Comparison of ENCODE assay signal across 8 mouse cellular contexts in the genomic region with DNA sequence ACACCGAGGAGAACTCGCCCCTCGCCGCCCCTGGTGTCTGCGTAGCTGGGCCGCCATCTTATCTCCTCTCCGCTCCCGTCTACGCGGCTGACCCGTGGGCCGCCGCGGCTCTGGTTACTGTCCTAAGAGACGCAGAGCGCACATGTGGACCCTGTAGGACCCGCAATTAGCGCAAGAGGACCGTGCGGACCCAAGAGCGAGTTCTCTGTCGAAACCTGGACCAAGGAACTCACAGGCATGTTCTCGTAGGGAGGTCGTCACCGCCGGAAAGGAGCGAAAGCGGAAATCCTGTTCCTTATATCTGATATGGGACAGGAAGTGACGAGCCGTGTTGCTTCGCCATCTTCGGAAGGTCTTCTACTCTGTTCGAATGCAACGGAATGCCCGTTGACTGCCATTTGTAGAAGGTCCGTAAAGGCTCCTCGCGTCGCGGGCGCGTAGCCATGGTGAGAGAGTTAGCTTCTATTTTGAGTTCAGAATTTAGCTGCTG. TPM values are rescaled to one million over a fixed set of nuclear protein-coding genes. Genes with fewer than 3 reads are reported as not detected.
DNase-seq lines count a peak whose midpoint lies in the region; ATAC-seq lines count a peak whose summit lies in the region.

Gene Rps27, minus strand, starts transcription at position 275 of the 490 bp plus-strand sequence.
Gene Rab13, plus strand, starts transcription at position 319 of the 490 bp plus-strand sequence.

- H3K36me3 ChIP-seq in intestine, embryonic 14.5 days (ENCODE audit: control insufficient read depth, insufficient read depth, low read length), result peaks cover 41% of the 10 kb centered on the region

- intact Hi-C loops in gastrocnemius, postnatal 14 days (cut with DNase I; ENCODE audit: low total_unique reads), result no loop called here
- intact Hi-C loops in left cerebral cortex, postnatal 14 days (cut with DNase I), result loop anchor here (5.0 kb wide), 1 partner anchor 131 kb away; no protein-coding TSS in a partner anchor

- peak within 1 kb of the TSS; percentile 90 for H3K27ac ChIP-seq in intestine, embryonic 14.5 days (ENCODE audit: low read depth)

- under 1% methylated on average over 42 of the region's 42 CpGs for WGBS in intestine, embryonic 14.5 days

- no peaks in the 10 kb centered on the region for H3K9me3 ChIP-seq in intestine, embryonic 14.5 days (ENCODE audit: control insufficient read depth, low read length)

- H3K4me2 ChIP-seq in intestine, embryonic 14.5 days (ENCODE audit: low read length), result peak within 1 kb of the TSS; percentile 97

- peak; percentile 92 to 99 for DNase-seq in adrenal gland, adult (ENCODE audit: inconsistent age in 2 of 2, low spot score in 1 of 2)
- DNase-seq in embryo, embryonic 10.5 days (ENCODE audit: low spot score), result peak; percentile 97
- DNase-seq in gastrocnemius, postnatal 14 days, result peak; percentile 85
- peak; percentile 98 for DNase-seq in intestine, embryonic 14.5 days (ENCODE audit: low spot score)
- DNase-seq in left cerebral cortex, postnatal 14 days (ENCODE audit: low spot score in 2 of 2), result peak; percentile 93 to 97
- peak; percentile 95 for DNase-seq in mesoderm, embryonic 11.5 days (ENCODE audit: low read depth, low spot score)
- peak; percentile 87 to 94 for DNase-seq in right cerebral cortex, postnatal 36 days (ENCODE audit: low spot score in 2 of 2)
- DNase-seq in yolk sac, embryonic 10.5 days (ENCODE audit: low spot score), result peak; percentile 95

- H3K4me3 ChIP-seq in intestine, embryonic 14.5 days (ENCODE audit: low read depth, low read length), result peak within 1 kb of the TSS; percentile 98

- H3K9ac ChIP-seq in intestine, embryonic 14.5 days (ENCODE audit: low read length), result peak within 1 kb of the TSS; percentile 96

- peaks cover 21% of the 10 kb centered on the region for H3K4me1 ChIP-seq in intestine, embryonic 14.5 days (replicated peaks; ENCODE audit: control insufficient read depth, insufficient read depth, low read length)

- peak; percentile 93 for ATAC-seq in intestine, embryonic 14.5 days (replicated peaks; ENCODE audit: low FRiP score, low TSS enrichment, low read depth)

- no peaks in the 10 kb centered on the region for H3K27me3 ChIP-seq in intestine, embryonic 14.5 days (replicated peaks; ENCODE audit: control insufficient read depth, insufficient read depth, low read length)

RNA-seq across cellular contexts. Expression of gene Rps27, which starts in this region (rescaled TPM):
- 100 to 1,000 TPM; 889 to 951 TPM for total RNA-seq in gastrocnemius, postnatal 14 days (2021)
- polyA plus RNA-seq in intestine, embryonic 14.5 days (2014; fragmentation: Nextera tagmentation; extraction: Ambion mirVana), result 2,123 and 2,244 TPM in 2 replicates
- 100 to 1,000 TPM; 647 to 683 TPM for total RNA-seq in left cerebral cortex, postnatal 14 days (2021)

RNA-seq across cellular contexts. Expression of gene Rab13, which starts in this region (rescaled TPM):
- 10 to 100 TPM; 10.8 to 11.8 TPM for total RNA-seq in gastrocnemius, postnatal 14 days (2021)
- 10.2 and 12.3 TPM in 2 replicates for polyA plus RNA-seq in intestine, embryonic 14.5 days (2014; fragmentation: Nextera tagmentation; extraction: Ambion mirVana)
- 1 to 10 TPM; 5.8 to 5.9 TPM for total RNA-seq in left cerebral cortex, postnatal 14 days (2021)

Comparison
In these comparisons a context has a peak if more than half of its experiments do, and no peak if none do; other contexts are left out.
1. Peak in every context shown above with its lines: DNase-seq, ATAC-seq, H3K4me3 ChIP-seq and H3K27ac ChIP-seq.